Mouse (Mus musculus) forebrain, embryonic 13.5 days (tissue): ENCODE results near the gene Dag1. TPM values are rescaled to one million over a fixed set of nuclear protein-coding genes. Genes with fewer than 3 reads are reported as not detected.

Source experiments
- ATAC-seq: fragments of 200-750 bp; cut with Nextera tagmentation; 2 replicates; pipeline ENCODE4 v1.8.0; 2017
- H3K27ac ChIP-seq: fragments of 300-500 bp; sonication (generic); 2 replicates; pipeline ENCODE4 v1.5.1; 2015; ENCODE audit warnings: inconsistent platforms, mild to moderate bottlenecking, moderate library complexity
- H3K27me3 ChIP-seq: fragments of 300-500 bp; sonication (generic); 2 replicates; pipeline ENCODE4 v1.6.1; 2015; ENCODE audit warnings: mild to moderate bottlenecking, inconsistent platforms
- H3K36me3 ChIP-seq: fragments of 300-500 bp; sonication (generic); 2 replicates; pipeline ENCODE4 v1.6.1; 2015; ENCODE audit warnings: mild to moderate bottlenecking, inconsistent platforms; ENCODE audit not compliant: poor library complexity, severe bottlenecking
- H3K4me1 ChIP-seq: fragments of 300-500 bp; sonication (generic); 2 replicates; pipeline ENCODE4 v1.6.1; 2015; ENCODE audit warnings: inconsistent platforms
- H3K4me2 ChIP-seq: fragments of 300-500 bp; sonication (generic); 2 replicates; pipeline ENCODE4 v1.6.1; 2015; ENCODE audit warnings: inconsistent platforms, mild to moderate bottlenecking, moderate library complexity
- H3K4me3 ChIP-seq: fragments of 300-500 bp; sonication (generic); 2 replicates; pipeline ENCODE4 v1.5.1; 2015; ENCODE audit warnings: mild to moderate bottlenecking, inconsistent platforms
- H3K9ac ChIP-seq: fragments of 300-500 bp; sonication (generic); 2 replicates; pipeline ENCODE4 v1.6.1; 2015; ENCODE audit warnings: mild to moderate bottlenecking, inconsistent platforms
- H3K9me3 ChIP-seq: fragments of 300-500 bp; sonication (generic); replicated peaks from 2 replicates; pipeline ENCODE4 v1.6.1; 2016; ENCODE audit warnings: inconsistent platforms
- WGBS: fragments of 180-500 bp; shearing (Covaris S2); methylation state at CpG from one replicate; pipeline ENCODE4 v1.1.7; 2015; 5-methylcytosine and 5-hydroxymethylcytosine counted together
- polyA plus RNA-seq: library from polyadenylated mRNA; unstranded; fragments of >200 nt; fragmentation: Nextera tagmentation; extraction: Ambion mirVana; gene quantifications from 2 replicates; pipeline ENCODE4 v1.2.1, GENCODE M21; 2015

Gene Dag1
- polyA plus RNA-seq, 1 experiment from 2014 or later = 40.8 TPM

DNA sequence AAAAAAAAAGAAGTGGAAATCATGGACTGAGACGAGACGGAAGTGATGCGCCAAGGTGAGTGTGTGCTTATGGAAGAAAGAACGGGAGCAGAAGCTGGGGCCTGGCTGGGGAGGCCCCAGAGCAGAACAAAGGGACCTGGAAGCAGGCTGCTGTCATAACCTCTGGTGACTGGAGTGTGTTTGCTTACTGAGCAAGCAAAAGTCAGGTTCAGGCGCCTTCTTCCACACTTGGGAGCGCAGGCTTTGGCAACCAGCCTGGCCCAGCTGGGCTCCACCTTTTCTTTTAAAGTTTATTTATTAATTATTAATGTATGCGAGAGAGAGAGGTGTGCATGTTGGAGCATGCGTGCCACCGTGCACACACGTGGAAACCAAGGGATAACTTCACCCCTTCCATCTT, 94.0 kb downstream of the Dag1 start:
- ATAC-seq = no peak
- no peak overlapping the region for H3K27ac ChIP-seq
- peaks cover 4% of the 10 kb centered on the region; the same call in 1 of the 2 replicates for H3K4me1 ChIP-seq
- no peaks in the 10 kb centered on the region for H3K27me3 ChIP-seq
- H3K4me3 ChIP-seq = no peak overlapping the region
- H3K36me3 ChIP-seq = no peaks in the 10 kb centered on the region
- H3K9me3 ChIP-seq = no peaks in the 10 kb centered on the region
- 82% methylated on average over 10 of the region's 10 CpGs for WGBS
- no peak overlapping the region for H3K9ac ChIP-seq
- H3K4me2 ChIP-seq = no peak overlapping the region

DNA sequence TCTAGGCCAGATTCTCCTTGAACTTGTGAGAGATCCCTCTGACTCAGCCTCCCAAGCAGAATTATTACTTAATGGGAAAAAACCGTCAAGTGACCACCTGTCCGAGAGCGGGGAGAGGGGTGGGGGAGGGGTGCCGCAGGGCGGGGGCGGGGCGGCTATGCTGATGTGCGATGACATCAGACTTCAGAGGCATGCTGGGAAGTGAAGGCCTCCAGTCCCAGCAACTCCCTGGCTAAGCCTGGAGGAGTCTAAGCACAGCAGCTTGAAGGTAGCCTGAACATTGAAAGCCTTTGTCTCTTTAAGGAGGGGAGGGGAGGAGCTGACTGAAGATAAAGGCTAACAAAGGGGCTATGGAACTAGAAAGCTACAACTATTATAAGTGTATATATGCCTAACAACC, 98.6 kb downstream of the Dag1 start:
- no peak overlapping the region for H3K4me3 ChIP-seq
- WGBS = 32% methylated on average over 8 of the region's 8 CpGs
- no peaks in the 10 kb centered on the region for H3K36me3 ChIP-seq
- H3K27me3 ChIP-seq = no peaks in the 10 kb centered on the region
- no peaks in the 10 kb centered on the region for H3K9me3 ChIP-seq
- H3K9ac ChIP-seq = no peak overlapping the region
- H3K4me1 ChIP-seq = no peaks in the 10 kb centered on the region
- H3K4me2 ChIP-seq = no peak overlapping the region
- no peak overlapping the region for H3K27ac ChIP-seq
- no peak for ATAC-seq

DNA sequence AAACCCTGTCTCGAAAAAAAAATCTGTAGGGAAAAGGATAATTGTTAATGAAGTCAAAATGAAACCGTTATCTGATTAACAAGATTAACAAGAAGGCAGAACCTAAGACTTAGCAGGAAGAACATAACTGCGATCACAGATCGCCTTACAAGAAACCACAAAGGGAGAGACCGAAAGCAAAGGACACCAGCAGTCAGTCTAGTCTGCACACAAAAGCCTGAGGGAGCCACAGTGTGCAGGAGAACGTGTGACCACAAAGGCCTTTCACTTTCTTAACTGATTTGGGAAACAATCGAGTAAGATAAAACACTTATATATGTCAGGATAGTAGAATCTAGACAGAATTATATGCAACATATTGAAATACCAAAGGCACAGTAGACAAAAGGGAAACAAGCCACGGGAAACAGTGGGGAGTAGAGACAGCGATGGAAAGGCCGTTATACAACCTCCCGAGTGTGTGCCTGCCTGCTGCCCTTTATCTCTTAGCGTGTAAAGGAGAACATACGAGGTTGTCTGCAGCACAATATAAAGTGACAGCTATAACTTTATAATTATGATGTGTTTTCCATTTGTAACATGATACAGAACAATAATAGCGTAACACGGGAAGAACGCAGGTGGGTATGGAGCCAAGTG, 100.0 kb downstream of the Dag1 start:
- Histone ChIP-seq H3K4me1 (no peaks in the 10 kb centered on the region), H3K4me3 (no peak overlapping the region), H3K9ac (no peak overlapping the region), H3K36me3 (no peaks in the 10 kb centered on the region), H3K27me3 (no peaks in the 10 kb centered on the region), H3K4me2 (no peak overlapping the region), H3K27ac (no peak overlapping the region), H3K9me3 (no peaks in the 10 kb centered on the region)
- WGBS = 77% methylated on average over 16 of the region's 16 CpGs
- no peak for ATAC-seq

DNA sequence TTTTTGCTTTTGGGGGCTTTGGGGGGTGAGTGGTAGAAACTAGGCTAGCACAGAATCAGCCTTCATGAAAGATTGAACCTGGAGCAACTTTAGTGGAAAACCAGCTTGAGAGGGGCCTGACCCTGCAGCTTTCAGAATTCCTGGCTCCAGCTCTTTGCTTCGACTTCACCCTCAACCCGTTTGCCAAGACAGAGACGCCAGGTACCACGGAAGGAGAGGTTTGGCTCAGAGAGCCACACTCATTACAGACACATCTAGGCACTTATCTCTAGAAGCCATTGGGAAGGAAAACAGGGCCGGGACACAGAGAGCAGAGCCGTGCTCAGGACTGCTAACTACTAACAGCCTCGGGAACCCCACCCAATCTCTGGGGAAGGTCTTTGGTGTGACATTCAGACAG, 105.9 kb downstream of the Dag1 start:
- no peaks in the 10 kb centered on the region for H3K4me1 ChIP-seq
- H3K27me3 ChIP-seq = no peaks in the 10 kb centered on the region
- H3K27ac ChIP-seq = no peak overlapping the region
- H3K9ac ChIP-seq = no peak overlapping the region
- 78% methylated on average over 7 of the region's 7 CpGs for WGBS
- H3K4me3 ChIP-seq = no peak overlapping the region
- no peaks in the 10 kb centered on the region for H3K36me3 ChIP-seq
- no peaks in the 10 kb centered on the region for H3K9me3 ChIP-seq
- H3K4me2 ChIP-seq = no peak overlapping the region
- ATAC-seq = no peak

DNA sequence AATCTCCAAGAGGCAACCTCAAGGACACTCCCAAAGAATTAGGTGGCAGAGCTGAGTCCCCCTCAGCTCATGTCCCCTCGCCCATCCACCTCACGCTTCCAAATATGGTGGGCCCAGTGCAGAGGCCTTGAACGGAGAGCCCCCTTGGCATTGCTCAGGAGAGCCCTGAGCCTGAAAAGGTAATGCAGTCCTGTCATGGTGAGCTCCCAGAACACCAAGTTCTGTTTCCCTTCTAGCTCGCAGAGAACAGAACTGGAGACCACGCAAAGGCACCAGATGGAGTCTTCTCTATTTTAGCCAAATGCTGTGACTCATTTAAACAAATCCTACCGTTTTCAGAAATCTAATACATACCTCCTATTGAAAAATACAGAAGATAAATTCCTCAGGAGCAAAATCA, 106.3 kb downstream of the Dag1 start:
- WGBS = 85% methylated on average over 6 of the region's 6 CpGs
- no peak for ATAC-seq
- no peaks in the 10 kb centered on the region for H3K9me3 ChIP-seq

DNA sequence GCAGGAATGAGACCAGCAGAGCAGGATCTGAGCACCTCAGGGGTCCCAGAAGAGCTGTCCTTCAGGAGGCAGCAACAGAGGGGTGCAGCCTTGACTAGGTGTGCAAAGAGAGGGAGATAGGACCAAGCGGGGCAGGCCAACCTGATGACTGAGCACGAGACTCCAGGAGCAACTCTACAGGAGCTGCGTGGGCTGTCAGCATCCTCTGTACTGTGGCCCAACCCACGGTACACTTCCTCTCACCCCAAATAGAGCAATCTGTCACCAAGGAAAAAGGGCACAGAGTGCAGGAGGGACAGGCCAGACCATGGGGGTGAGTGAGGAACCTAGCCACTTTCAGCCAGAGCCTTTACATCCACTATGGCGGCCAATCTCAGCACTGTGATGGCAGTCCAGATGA, 107.0 kb downstream of the Dag1 start:
- no peak for ATAC-seq
- Histone ChIP-seq H3K4me3 (no peak overlapping the region), H3K27ac (no peak overlapping the region), H3K9me3 (no peaks in the 10 kb centered on the region; the same call in 1 of the 2 replicates), H3K4me2 (no peak overlapping the region), H3K4me1 (no peaks in the 10 kb centered on the region), H3K36me3 (no peaks in the 10 kb centered on the region), H3K9ac (no peak overlapping the region), H3K27me3 (no peaks in the 10 kb centered on the region)
- WGBS = 88% methylated on average over 5 of the region's 5 CpGs

More for the DNA sequence above, 106.3 kb downstream of the Dag1 start:
- no peak overlapping the region for H3K27ac ChIP-seq
- no peaks in the 10 kb centered on the region for H3K36me3 ChIP-seq
- H3K27me3 ChIP-seq = no peaks in the 10 kb centered on the region
- H3K4me3 ChIP-seq = no peak overlapping the region
- H3K4me1 ChIP-seq = no peaks in the 10 kb centered on the region
- no peak overlapping the region for H3K4me2 ChIP-seq
- H3K9ac ChIP-seq = no peak overlapping the region

DNA sequence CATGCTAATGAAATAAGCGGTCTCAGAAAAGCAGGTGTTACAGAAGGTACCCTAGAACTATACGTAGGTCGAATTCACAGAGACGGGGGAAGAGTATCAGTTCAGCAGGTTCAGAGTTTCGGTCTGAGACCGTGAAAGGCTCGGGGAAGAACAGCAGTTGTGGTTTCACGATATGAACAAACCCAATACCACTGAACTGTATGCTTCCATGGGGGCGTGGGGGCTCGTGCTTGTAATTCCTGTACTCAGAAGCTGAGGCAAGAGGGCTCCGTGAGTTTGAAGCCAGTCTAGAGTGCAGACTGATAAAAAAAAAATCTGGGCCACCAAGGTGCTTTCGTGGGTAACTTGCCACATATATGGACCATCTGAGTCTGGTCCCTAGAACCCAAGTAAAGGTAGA, 108.9 kb downstream of the Dag1 start:
- no peak overlapping the region for H3K4me2 ChIP-seq
- no peak overlapping the region; the same call in 1 of the 2 replicates for H3K27ac ChIP-seq
- no peak overlapping the region for H3K4me3 ChIP-seq
- WGBS = 91% methylated on average over 12 of the region's 12 CpGs
- no peaks in the 10 kb centered on the region for H3K36me3 ChIP-seq
- no peaks in the 10 kb centered on the region for H3K27me3 ChIP-seq
- H3K4me1 ChIP-seq = no peaks in the 10 kb centered on the region
- H3K9ac ChIP-seq = no peak overlapping the region
- no peaks in the 10 kb centered on the region; the same call in 1 of the 2 replicates for H3K9me3 ChIP-seq
- no peak for ATAC-seq

Other genes with a start within 250 kb of the Dag1 start
- 20.8 and 24.4 TPM in 2 replicates for gene Gmppb, start 214.7 kb downstream of the Dag1 start, polyA plus RNA-seq
- 2.1 and 3.0 TPM in 2 replicates for gene Amigo3, start 210.8 kb downstream of the Dag1 start, polyA plus RNA-seq
- gene Mst1, start 183.5 kb downstream of the Dag1 start, polyA plus RNA-seq = not detected in 2 replicates
- gene Rnf123, start 180.6 kb downstream of the Dag1 start, polyA plus RNA-seq = 32.6 and 39.5 TPM in 2 replicates
- 49.9 and 60.2 TPM in 2 replicates for gene Apeh, start 169.4 kb downstream of the Dag1 start, polyA plus RNA-seq
- gene Bsn, start 73.6 kb downstream of the Dag1 start, polyA plus RNA-seq = 4.7 TPM in 2 replicates
- 94.9 and 95.4 TPM in 2 replicates for gene Nicn1, start 26.5 kb upstream of the Dag1 start, polyA plus RNA-seq
- 25.3 and 26.7 TPM in 2 replicates for gene Amt, start 32.9 kb upstream of the Dag1 start, polyA plus RNA-seq
- gene Rhoa, start 42.2 kb upstream of the Dag1 start, polyA plus RNA-seq = 317 and 330 TPM in 2 replicates
- gene Tcta, start 42.2 kb upstream of the Dag1 start, polyA plus RNA-seq = 30.9 and 38.1 TPM in 2 replicates
- 489 and 518 TPM in 2 replicates for gene Gpx1, start 74.9 kb upstream of the Dag1 start, polyA plus RNA-seq
- gene Usp4, start 83.9 kb upstream of the Dag1 start, polyA plus RNA-seq = 132 and 142 TPM in 2 replicates
- gene 1700102P08Rik, start 128.8 kb upstream of the Dag1 start, polyA plus RNA-seq = 1.5 and 2.0 TPM in 2 replicates
- gene Ccdc36, start 164.5 kb upstream of the Dag1 start, polyA plus RNA-seq = 1.1 and 1.2 TPM in 2 replicates
- not detected in 2 replicates for gene BC048562, start 172.5 kb upstream of the Dag1 start, polyA plus RNA-seq
- 50.1 and 53.8 TPM in 2 replicates for gene Ccdc71, start 196.6 kb upstream of the Dag1 start, polyA plus RNA-seq
- 54.1 and 63.9 TPM in 2 replicates for gene Klhdc8b, start 197.6 kb upstream of the Dag1 start, polyA plus RNA-seq
- 18.7 and 22.9 TPM in 2 replicates for gene Lamb2, start 215.8 kb upstream of the Dag1 start, polyA plus RNA-seq
- gene Usp19, start 226.6 kb upstream of the Dag1 start, polyA plus RNA-seq = 69.7 and 80.6 TPM in 2 replicates
- 80.4 and 91.2 TPM in 2 replicates for gene Qars, start 243.7 kb upstream of the Dag1 start, polyA plus RNA-seq